Mouse (Mus musculus): ENCODE measurements around the gene D630039A03Rik.

GRCm38 (mm10) chr4:57866088-57866487, 50.0 kb downstream of the D630039A03Rik start:
- no peak for TF ChIP-seq CTCF (IDR thresholded peaks at IDR 0.05; ENCODE audit: extremely low read depth, insufficient read depth, insufficient read length, insufficient replicate concordance)
- no peak for TF ChIP-seq POLR2A (IDR thresholded peaks at IDR 0.05; ENCODE audit: low read depth, low read length)
